Mouse (Mus musculus) heart, adult 2 months (tissue): Measurements from ENCODE around the gene Itk.

ENCODE experiments used
- CTCF ChIP-seq: fragments of 200-600 bp; IDR thresholded peaks from 2 replicates; pipeline ENCODE4 v1.8.1; 2022; ENCODE audit warnings: antibody characterized with exemption, mild to moderate bottlenecking, moderate library complexity
- EP300 ChIP-seq: fragments of 200-500 bp; IDR thresholded peaks from 2 replicates; pipeline ENCODE4 v1.6.1; 2011; ENCODE audit warnings: low read depth, low read length, control low read depth; ENCODE audit not compliant: insufficient read depth
- POLR2A ChIP-seq: fragments of 200-500 bp; IDR thresholded peaks from 2 replicates; pipeline ENCODE4 v1.6.1; 2011; ENCODE audit warnings: mild to moderate bottlenecking, low read depth, low read length, control low read depth; ENCODE audit not compliant: insufficient read depth

DNA sequence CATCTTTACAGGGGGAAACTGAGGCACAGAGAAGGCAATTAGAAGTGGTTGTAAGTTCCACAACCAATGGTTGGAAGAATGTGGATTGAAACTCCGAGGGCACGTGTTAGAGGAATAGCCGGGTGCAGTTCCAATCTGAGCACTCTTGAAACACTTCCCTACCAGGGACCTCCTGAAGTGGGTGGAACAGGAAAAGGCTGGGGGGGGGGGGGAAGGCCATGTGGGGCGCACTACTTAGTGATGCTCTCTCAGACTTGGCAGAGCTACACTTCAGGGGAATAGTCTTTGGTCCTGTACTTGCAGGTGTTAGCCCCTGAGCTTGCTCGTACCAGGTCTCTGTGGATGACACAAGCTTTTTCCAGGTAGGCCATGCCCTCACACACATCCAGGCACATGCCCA is 53.3 kb downstream of the Itk start:
- TF ChIP-seq POLR2A, result no peak
- no peak for TF ChIP-seq CTCF
- no peak for TF ChIP-seq EP300
